Mouse (Mus musculus) Patski (cell line): ENCODE measurements at regions not wholly inside any gene's neighbourhood (a gene's known extent, or its start where the extent isn't known, plus 50 kb on each side); places are given as distances from the start of the nearest gene placed in this dataset.

Source experiments
- ATAC-seq: fragments of 100-300 bp; one replicate; pipeline ENCODE4 v1.8.0; 2021
- CTCF ChIA-PET: fragments of 350-600 bp; sonication (Branson Sonifier 250); formaldehyde crosslinking; loops from one replicate; lab custom pipeline; 2022; ENCODE audit warnings: inconsistent platforms; lab: Charles Lee
- POLR2A ChIA-PET: fragments of 350-600 bp; sonication (Branson Sonifier 250); formaldehyde crosslinking; loops from one replicate; lab custom pipeline; 2022; ENCODE audit warnings: antibody characterized with exemption, inconsistent platforms; lab: Charles Lee
- DNase-seq: peaks from one replicate; pipeline ENCODE4 v3.0.0-alpha.2; 2011; ENCODE audit warnings: low read depth, low spot score
- H3K27me3 ChIP-seq: fragments of 371-371 bp; one replicate; pipeline ENCODE4 v1.5.1; 2021
- CTCF ChIP-seq: fragments of 100-300 bp; IDR thresholded peaks from one replicate; pipeline ENCODE4 v1.5.1; 2021
- in situ Hi-C: fragments of 300-500 bp; cut with MboI; formaldehyde crosslinking; loops from 3 replicates; pipeline ENCODE4 v1.11.1; 2018; ENCODE audit warnings: low pct_unique_long_range_greater_than_20kb, mixed read lengths

- DNase-seq (no peak), ATAC-seq (no peak)
- TF ChIP-seq CTCF = no peak
- no peaks in the 10 kb centered on the region for H3K27me3 ChIP-seq
- in situ Hi-C loops = no loop called here
- POLR2A ChIA-PET = interaction anchor here (0.8 kb wide), 1 partner anchor 838 kb away, joined by 3 read pairs; no protein-coding TSS in a partner anchor
- CTCF ChIA-PET = no interaction called here
Measured at GRCm38 (mm10) chr13:44650052-44650451, 79.2 kb upstream of the Jarid2 start.

DNA sequence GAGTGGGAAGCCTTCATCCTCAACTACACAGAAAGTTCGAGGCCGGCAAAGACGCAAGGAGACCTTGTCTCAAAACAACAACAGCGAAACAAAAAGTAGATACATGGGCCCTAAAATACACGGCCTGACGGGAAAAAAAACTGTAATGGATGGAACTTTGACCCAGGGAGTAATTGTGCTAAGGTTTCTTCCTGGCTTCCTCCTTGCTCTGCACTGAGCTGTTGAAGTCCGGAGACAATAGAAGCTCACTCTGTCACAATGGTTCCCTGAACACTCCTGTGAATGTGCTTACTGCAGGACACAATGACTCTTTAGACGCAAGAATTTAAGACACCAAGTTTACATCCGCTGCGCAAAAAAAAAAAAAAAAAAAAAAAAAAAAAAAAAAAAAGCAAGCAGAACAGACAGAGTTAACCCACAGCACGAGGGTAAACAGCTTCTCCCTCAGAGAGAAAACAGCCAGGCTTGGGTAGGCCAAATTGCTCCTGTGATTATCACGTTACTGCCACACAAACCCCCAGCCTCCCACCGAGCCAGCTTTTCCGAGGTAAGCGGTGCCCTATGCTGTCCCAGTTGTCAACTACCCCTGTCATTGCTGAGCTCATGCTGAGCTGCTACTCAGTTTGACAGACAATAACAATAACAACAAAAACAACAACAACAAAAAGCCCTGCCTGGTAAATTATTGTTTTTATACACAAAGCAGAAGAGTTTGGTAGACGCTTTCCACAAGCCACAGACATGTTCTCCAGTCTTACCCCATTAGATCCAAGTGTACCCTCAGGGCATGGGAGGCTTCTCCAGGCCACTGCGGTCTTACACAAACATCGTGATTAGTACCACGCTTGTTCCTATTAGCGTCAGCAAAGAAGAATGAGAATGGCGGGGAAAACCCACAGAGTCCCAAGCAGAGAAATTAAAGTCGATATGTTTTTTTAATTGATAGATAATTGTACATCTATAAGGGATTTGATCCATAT lies 77.7 kb upstream of the Jarid2 start:
- ChIA-PET POLR2A (no interaction called here), CTCF (no interaction called here)

GRCm38 (mm10) chr13:44657905-44658414 lies 71.3 kb upstream of the Jarid2 start:
- DNase-seq (no peak), ATAC-seq (no peak)
- in situ Hi-C loops = no loop called here
- TF ChIP-seq CTCF = no peak
- CTCF ChIA-PET = no interaction called here
- POLR2A ChIA-PET = interaction anchor here (0.7 kb wide), 1 partner anchor 68 kb away, joined by 3 read pairs; no protein-coding TSS in a partner anchor
- no peaks in the 10 kb centered on the region for H3K27me3 ChIP-seq

More for the DNA sequence above, 77.7 kb upstream of the Jarid2 start:
- DNase-seq (no peak), ATAC-seq (no peak)
- in situ Hi-C loops = no loop called here
- no peak for TF ChIP-seq CTCF
- no peaks in the 10 kb centered on the region for H3K27me3 ChIP-seq

DNA sequence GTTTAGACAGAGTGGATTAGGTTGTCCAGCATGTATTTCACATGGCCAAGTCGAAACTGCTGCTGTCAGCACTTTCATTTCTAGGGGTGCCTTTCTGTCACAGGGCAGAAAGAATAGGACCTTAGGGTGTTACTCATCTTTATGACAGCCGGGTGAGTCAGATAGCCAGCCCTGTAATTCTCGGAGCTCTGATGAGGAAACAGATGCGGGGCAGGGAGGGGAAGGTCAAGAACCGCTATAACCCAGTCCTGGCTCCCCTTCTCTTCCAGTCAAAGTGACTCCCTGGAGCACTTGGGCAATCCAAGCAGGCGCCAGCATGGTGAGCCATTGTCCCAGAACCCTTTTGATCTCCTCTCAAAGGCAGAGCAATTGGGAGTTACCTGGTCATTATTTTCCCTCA lies 69.4 kb upstream of the Jarid2 start:
- ChIA-PET CTCF (no interaction called here), POLR2A (no interaction called here)
- DNase-seq = no peak
- in situ Hi-C loops = no loop called here
- no peaks in the 10 kb centered on the region for H3K27me3 ChIP-seq
- ATAC-seq = no peak
- no peak for TF ChIP-seq CTCF

DNA sequence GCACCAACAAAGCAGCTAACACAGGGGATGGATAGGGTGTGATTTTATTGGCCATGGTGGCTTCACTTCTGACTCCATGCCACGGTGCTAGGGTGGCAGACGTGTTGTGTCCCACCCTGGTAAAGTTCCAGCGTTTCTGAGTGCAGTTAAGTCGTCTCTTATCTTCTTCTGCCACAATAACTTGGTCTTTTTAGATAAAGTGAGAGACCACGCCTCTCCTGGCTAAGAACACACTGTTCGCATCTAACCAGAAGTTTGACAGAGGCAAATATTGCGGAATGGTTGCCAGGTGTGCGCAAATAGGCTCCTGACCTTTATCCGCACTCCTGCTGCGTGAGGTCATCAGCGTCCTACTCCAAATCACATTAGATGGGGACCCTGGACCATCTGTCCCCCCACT lies 66.2 kb upstream of the Jarid2 start:
- no peak for TF ChIP-seq CTCF
- no peaks in the 10 kb centered on the region for H3K27me3 ChIP-seq
- ATAC-seq = no peak
- no peak for DNase-seq
- CTCF ChIA-PET = no interaction called here
- POLR2A ChIA-PET = no interaction called here
- in situ Hi-C loops = no loop called here

GRCm38 (mm10) chr13:44663730-44664129 lies 65.5 kb upstream of the Jarid2 start:
- ChIA-PET CTCF (no interaction called here), POLR2A (no interaction called here)
- no peaks in the 10 kb centered on the region for H3K27me3 ChIP-seq
- no peak for ATAC-seq
- in situ Hi-C loops = no loop called here
- no peak for DNase-seq
- TF ChIP-seq CTCF = no peak

DNA sequence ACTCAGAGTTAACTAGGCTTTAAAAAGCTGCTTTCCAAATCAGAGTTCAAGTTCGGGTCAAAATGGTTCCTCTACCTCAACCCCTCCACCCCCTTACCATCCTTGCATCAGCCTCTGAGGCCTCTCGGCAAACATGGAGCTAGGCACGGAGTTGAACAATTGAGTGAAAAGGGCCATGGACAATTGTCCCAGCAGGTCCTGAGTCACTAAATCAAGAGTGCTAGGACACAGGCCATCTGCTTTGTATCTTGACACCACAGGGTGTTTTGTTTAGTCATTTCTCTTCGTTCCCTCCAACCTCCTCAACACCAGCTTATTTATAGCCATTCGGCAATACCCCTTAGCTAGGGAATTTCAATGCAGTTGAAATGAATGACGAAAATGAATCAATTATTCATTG lies 59.5 kb upstream of the Jarid2 start:
- DNase-seq = no peak
- no peak for TF ChIP-seq CTCF
- ChIA-PET POLR2A (no interaction called here), CTCF (no interaction called here)
- ATAC-seq = no peak
- in situ Hi-C loops = no loop called here
- H3K27me3 ChIP-seq = no peaks in the 10 kb centered on the region

- no peak for TF ChIP-seq CTCF
- no peaks in the 10 kb centered on the region for H3K27me3 ChIP-seq
- in situ Hi-C loops = no loop called here
- CTCF ChIA-PET = no interaction called here
- ATAC-seq (no peak), DNase-seq (no peak)
- POLR2A ChIA-PET = interaction anchor here (0.6 kb wide), 2 partner anchors 19 to 91 kb away, joined by 3 read pairs; no protein-coding TSS in a partner anchor
Measured at GRCm38 (mm10) chr13:44673337-44673966, 55.8 kb upstream of the Jarid2 start.

GRCm38 (mm10) chr13:44673967-44674357 lies 55.3 kb upstream of the Jarid2 start:
- CTCF ChIA-PET = no interaction called here
- in situ Hi-C loops = no loop called here
- POLR2A ChIA-PET = interaction anchor here (0.6 kb wide), 1 partner anchor 20 kb away, joined by 3 read pairs; no protein-coding TSS in a partner anchor
- no peaks in the 10 kb centered on the region for H3K27me3 ChIP-seq
- ATAC-seq (no peak), DNase-seq (no peak)
- TF ChIP-seq CTCF = no peak

GRCm38 (mm10) chr13:44674926-44675650 lies 54.2 kb upstream of the Jarid2 start:
- ChIA-PET POLR2A (no interaction called here), CTCF (interaction anchor here (1.1 to 1.4 kb wide), 2 partner anchors 28 to 71 kb away, joined by 3 read pairs; no protein-coding TSS in a partner anchor)
- ATAC-seq (no peak), DNase-seq (no peak)
- TF ChIP-seq CTCF = no peak
- in situ Hi-C loops = no loop called here
- no peaks in the 10 kb centered on the region for H3K27me3 ChIP-seq
